Mouse (Mus musculus): Measurements from ENCODE around the gene Pusl1. TPM values are rescaled to one million over a fixed set of nuclear protein-coding genes. Genes with fewer than 3 reads are reported as not detected.

The Pusl1 gene
- polyA plus RNA-seq, 1 experiment from 2014 or later = 45.8 TPM

DNA sequence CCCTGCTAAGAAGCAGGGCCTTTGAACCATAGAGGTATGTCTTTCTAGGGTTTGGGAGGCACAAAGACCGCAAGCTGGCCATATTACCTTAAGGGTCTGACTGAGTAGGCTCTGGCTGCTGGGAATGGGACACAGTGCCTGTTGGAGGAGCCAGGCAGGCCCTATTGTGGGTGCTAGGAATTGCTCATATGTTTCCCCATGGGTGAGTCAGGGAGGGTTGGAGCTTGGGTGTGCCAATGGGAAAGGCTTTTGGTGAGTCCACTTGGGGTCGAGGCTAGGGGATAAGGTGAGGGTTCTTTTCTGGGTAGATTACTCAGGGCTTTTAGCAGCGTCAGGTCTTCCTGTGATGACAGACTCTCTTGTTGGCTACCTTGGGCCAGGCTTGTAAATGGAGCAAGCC is 40.2 kb downstream of the Pusl1 start:
- no peak for DNase-seq
- H3K9ac ChIP-seq (replicated peaks; ENCODE audit: low read length) = no peak overlapping the region
- ATAC-seq (ENCODE audit: low FRiP score, low TSS enrichment) = no peak
- WGBS = 92% methylated on average over 3 of the region's 3 CpGs
- peaks cover 24% of the 10 kb centered on the region for H3K4me1 ChIP-seq (ENCODE audit: control insufficient read depth, insufficient read depth, low read length)
- H3K36me3 ChIP-seq (ENCODE audit: control insufficient read depth, insufficient read depth, low read length) = peaks cover 32% of the 10 kb centered on the region
- H3K9me3 ChIP-seq (ENCODE audit: control insufficient read depth, low read length) = no peaks in the 10 kb centered on the region
- H3K4me2 ChIP-seq (ENCODE audit: low read length) = no peak overlapping the region
- no peak overlapping the region for H3K27ac ChIP-seq (replicated peaks; ENCODE audit: low read depth, low read length)
- H3K4me3 ChIP-seq (replicated peaks; ENCODE audit: low read depth, low read length) = no peak overlapping the region
- H3K27me3 ChIP-seq (ENCODE audit: control insufficient read depth, insufficient read depth, low read length) = no peaks in the 10 kb centered on the region

GRCm38 (mm10) chr4:155849792-155850451 is 41.7 kb downstream of the Pusl1 start:
- H3K4me1 ChIP-seq (ENCODE audit: control insufficient read depth, insufficient read depth, low read length) = peaks cover 25% of the 10 kb centered on the region
- WGBS = 91% methylated on average over 3 of the region's 3 CpGs

DNA sequence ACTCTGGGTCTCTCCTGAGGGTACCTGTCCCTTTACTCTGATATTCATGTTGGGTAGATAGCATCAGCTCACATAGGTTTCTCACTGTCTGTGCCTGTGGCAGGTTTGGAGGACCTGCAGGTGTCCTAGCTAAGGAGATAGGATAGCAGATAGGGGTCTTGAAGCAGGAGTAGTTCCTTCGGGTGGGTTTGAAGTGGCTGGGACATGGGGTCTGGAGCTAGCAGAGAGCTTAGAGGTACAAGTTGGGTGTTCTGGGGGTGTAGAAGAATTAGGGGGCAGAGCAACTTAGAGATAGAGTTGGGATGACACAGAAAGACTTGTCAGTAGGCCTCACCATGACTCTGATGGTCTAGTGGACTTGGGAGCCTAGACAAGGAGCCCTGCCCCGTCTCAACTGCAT is 42.2 kb downstream of the Pusl1 start:
- peaks cover 12% of the 10 kb centered on the region; the same call in 1 of the 2 replicates for H3K36me3 ChIP-seq (ENCODE audit: control insufficient read depth, insufficient read depth, low read length)
- peaks cover 25% of the 10 kb centered on the region for H3K4me1 ChIP-seq (ENCODE audit: control insufficient read depth, insufficient read depth, low read length)
- ATAC-seq (ENCODE audit: low FRiP score, low TSS enrichment) (no peak), DNase-seq (no peak)
- H3K4me2 ChIP-seq (ENCODE audit: low read length) = peak overlapping the region; percentile 95
- H3K27me3 ChIP-seq (ENCODE audit: control insufficient read depth, insufficient read depth, low read length) = no peaks in the 10 kb centered on the region
- WGBS = 89% methylated on average over 2 of the region's 2 CpGs
- H3K27ac ChIP-seq (replicated peaks; ENCODE audit: low read depth, low read length) = no peak overlapping the region
- H3K9ac ChIP-seq (replicated peaks; ENCODE audit: low read length) = no peak overlapping the region
- H3K4me3 ChIP-seq (replicated peaks; ENCODE audit: low read depth, low read length) = no peak overlapping the region
- no peaks in the 10 kb centered on the region for H3K9me3 ChIP-seq (ENCODE audit: control insufficient read depth, low read length)

More at GRCm38 (mm10) chr4:155849792-155850451, 41.7 kb downstream of the Pusl1 start:
- H3K4me3 ChIP-seq (replicated peaks; ENCODE audit: low read depth, low read length) = no peak overlapping the region
- peaks cover 18% of the 10 kb centered on the region for H3K36me3 ChIP-seq (ENCODE audit: control insufficient read depth, insufficient read depth, low read length)
- no peak overlapping the region for H3K4me2 ChIP-seq (ENCODE audit: low read length)
- DNase-seq = no peak
- H3K27ac ChIP-seq (replicated peaks; ENCODE audit: low read depth, low read length) = no peak overlapping the region
- H3K9ac ChIP-seq (replicated peaks; ENCODE audit: low read length) = no peak overlapping the region
- no peaks in the 10 kb centered on the region for H3K9me3 ChIP-seq (ENCODE audit: control insufficient read depth, low read length)
- no peaks in the 10 kb centered on the region for H3K27me3 ChIP-seq (ENCODE audit: control insufficient read depth, insufficient read depth, low read length)
- ATAC-seq (ENCODE audit: low FRiP score, low TSS enrichment) = no peak

GRCm38 (mm10) chr4:155848434-155849095 is 43.0 kb downstream of the Pusl1 start:
- H3K4me2 ChIP-seq (ENCODE audit: low read length) = peak overlapping the region; percentile 95
- H3K27ac ChIP-seq (replicated peaks; ENCODE audit: low read depth, low read length) = no peak overlapping the region
- peaks cover 25% of the 10 kb centered on the region for H3K4me1 ChIP-seq (ENCODE audit: control insufficient read depth, insufficient read depth, low read length)
- no peaks in the 10 kb centered on the region for H3K27me3 ChIP-seq (ENCODE audit: control insufficient read depth, insufficient read depth, low read length)
- WGBS = 54% methylated on average over 7 of the region's 7 CpGs
- peak overlapping the region; percentile 85 for H3K4me3 ChIP-seq (replicated peaks; ENCODE audit: low read depth, low read length)
- peak overlapping the region; percentile 91 for H3K9ac ChIP-seq (replicated peaks; ENCODE audit: low read length)
- DNase-seq = no peak
- no peak for ATAC-seq (ENCODE audit: low FRiP score, low TSS enrichment)
- H3K36me3 ChIP-seq (ENCODE audit: control insufficient read depth, insufficient read depth, low read length) = peaks cover 5% of the 10 kb centered on the region; the same call in 1 of the 2 replicates
- H3K9me3 ChIP-seq (ENCODE audit: control insufficient read depth, low read length) = no peaks in the 10 kb centered on the region

DNA sequence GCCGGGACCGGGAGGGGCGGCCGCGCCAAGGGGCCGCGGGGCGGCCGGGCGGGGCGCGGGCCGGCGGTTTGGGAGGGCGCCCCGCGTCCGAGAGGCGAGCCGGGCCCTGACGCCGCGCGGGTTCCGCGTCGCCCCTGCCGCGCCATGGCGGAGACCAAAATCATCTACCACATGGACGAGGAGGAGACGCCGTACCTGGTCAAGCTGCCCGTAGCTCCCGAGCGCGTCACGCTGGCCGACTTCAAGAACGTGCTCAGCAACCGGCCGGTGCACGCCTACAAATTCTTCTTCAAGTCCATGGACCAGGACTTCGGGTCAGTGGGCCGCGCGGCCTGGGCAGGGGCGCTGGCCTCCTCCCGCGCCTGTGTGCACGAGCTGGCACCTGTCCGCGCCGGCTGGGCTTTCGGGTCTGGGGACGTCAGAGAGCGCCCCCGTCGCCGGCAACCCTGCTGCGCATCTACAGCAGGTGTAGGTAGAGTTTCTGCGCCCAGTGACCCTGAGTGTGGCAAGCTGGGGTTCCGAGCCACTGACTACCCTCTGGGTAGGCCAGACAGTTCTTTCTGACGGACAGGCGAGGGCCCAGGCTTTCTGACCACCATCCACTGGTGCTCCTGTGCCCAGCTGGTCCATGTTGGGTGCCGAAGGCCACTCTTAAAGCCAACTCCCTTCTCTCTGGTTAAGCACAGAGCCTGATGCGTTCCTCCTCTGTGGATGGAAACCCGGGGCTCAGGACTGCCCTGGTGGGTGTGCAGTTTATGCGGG is 43.8 kb downstream of the Pusl1 start:
- Histone ChIP-seq H3K4me1 (ENCODE audit: control insufficient read depth, insufficient read depth, low read length) (peaks cover 25% of the 10 kb centered on the region), H3K9me3 (ENCODE audit: control insufficient read depth, low read length) (no peaks in the 10 kb centered on the region), H3K4me2 (ENCODE audit: low read length) (peak overlapping the region; percentile 95), H3K27me3 (ENCODE audit: control insufficient read depth, insufficient read depth, low read length) (no peaks in the 10 kb centered on the region), H3K4me3 (replicated peaks; ENCODE audit: low read depth, low read length) (peak overlapping the region; percentile 85), H3K9ac (replicated peaks; ENCODE audit: low read length) (peak overlapping the region; percentile 91), H3K36me3 (ENCODE audit: control insufficient read depth, insufficient read depth, low read length) (no peaks in the 10 kb centered on the region), H3K27ac (replicated peaks; ENCODE audit: low read depth, low read length) (peak overlapping the region; percentile 86)
- DNase-seq (peak; percentile 65), ATAC-seq (ENCODE audit: low FRiP score, low TSS enrichment) (peak; percentile 51)
- 1% methylated on average over 66 of the region's 69 CpGs for WGBS

DNA sequence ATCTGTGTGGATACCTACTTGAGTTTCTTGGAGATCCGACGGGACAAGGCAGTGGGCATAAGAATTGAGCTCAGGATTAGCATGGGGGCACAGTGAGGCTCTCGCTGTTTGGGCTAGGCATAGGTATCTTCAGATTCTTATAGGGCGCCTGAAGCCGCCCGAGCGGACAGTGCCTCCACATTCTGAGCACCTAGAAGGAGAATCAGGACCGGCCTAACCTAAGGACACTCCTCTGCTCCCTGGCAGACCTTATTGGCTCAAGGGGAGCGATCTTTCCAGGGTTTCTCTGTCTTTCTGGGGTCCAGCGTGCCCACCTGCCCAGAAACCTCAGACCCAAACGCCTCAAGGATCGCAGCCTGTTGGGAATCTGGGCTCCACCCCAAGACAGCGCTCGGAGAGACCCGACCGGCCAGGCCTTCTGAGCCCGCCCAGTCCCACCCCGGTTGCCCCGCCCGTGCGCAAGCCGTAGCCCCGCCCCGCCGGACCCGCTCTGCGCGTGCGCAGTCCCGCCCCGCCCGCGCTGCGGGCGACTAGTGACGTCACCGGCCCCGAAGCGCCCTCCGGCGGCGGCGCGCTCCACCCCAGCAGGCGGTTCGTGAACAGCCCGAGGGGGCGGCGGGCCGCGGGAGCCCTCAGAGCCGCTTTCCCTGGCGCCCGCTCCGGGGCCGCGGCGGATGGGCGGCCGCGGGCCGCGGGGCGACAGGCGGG is 44.6 kb downstream of the Pusl1 start, which contains the start of gene Dvl1:
Dvl1 (plus strand) TSS at position 532 of the 708 bp plus-strand sequence.
- H3K4me1 ChIP-seq (ENCODE audit: control insufficient read depth, insufficient read depth, low read length) = peaks cover 25% of the 10 kb centered on the region
- no peaks in the 10 kb centered on the region for H3K36me3 ChIP-seq (ENCODE audit: control insufficient read depth, insufficient read depth, low read length)
- peak within 1 kb of the TSS; percentile 91 for H3K9ac ChIP-seq (replicated peaks; ENCODE audit: low read length)
- peak within 1 kb of the TSS; percentile 86 for H3K27ac ChIP-seq (replicated peaks; ENCODE audit: low read depth, low read length)
- no peaks in the 10 kb centered on the region; the same call in 1 of the 2 replicates for H3K27me3 ChIP-seq (ENCODE audit: control insufficient read depth, insufficient read depth, low read length)
- 2% methylated on average over 65 of the region's 65 CpGs for WGBS
- ATAC-seq (ENCODE audit: low FRiP score, low TSS enrichment) = peak; percentile 88
- peak; percentile 96 for DNase-seq
- peak within 1 kb of the TSS; percentile 85 for H3K4me3 ChIP-seq (replicated peaks; ENCODE audit: low read depth, low read length)
- peak within 1 kb of the TSS; percentile 95 for H3K4me2 ChIP-seq (ENCODE audit: low read length)
- H3K9me3 ChIP-seq (ENCODE audit: control insufficient read depth, low read length) = no peaks in the 10 kb centered on the region

DNA sequence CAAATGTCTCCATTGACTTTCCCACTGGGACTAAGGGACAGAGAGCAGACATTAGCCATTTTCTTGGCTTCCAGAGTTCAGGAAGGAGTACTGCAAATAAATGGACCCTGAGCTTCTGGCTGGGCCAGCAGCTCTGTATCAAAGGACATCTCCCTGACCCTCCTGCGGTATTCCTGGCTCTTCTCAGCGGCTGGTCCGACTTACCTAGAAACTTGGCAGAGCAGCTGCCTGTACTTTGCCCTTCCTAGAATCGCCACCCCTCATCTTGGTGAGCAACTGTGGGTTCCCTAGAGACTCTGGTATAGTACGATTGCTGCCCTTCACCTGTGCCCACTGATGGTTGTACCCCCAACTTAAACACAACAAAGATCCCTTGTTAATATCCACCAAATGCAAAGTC is 48.4 kb downstream of the Pusl1 start:
- Histone ChIP-seq H3K4me1 (ENCODE audit: control insufficient read depth, insufficient read depth, low read length) (peaks cover 21% of the 10 kb centered on the region), H3K27me3 (ENCODE audit: control insufficient read depth, insufficient read depth, low read length) (no peaks in the 10 kb centered on the region; the same call in none of the 2 replicates), H3K9ac (replicated peaks; ENCODE audit: low read length) (no peak overlapping the region), H3K4me3 (replicated peaks; ENCODE audit: low read depth, low read length) (no peak overlapping the region), H3K36me3 (ENCODE audit: control insufficient read depth, insufficient read depth, low read length) (no peaks in the 10 kb centered on the region), H3K9me3 (ENCODE audit: control insufficient read depth, low read length) (no peaks in the 10 kb centered on the region), H3K4me2 (ENCODE audit: low read length) (no peak overlapping the region), H3K27ac (replicated peaks; ENCODE audit: low read depth, low read length) (no peak overlapping the region)
- 95% methylated on average over 5 of the region's 5 CpGs for WGBS
- ATAC-seq (ENCODE audit: low FRiP score, low TSS enrichment) = no peak
- DNase-seq = no peak

DNA sequence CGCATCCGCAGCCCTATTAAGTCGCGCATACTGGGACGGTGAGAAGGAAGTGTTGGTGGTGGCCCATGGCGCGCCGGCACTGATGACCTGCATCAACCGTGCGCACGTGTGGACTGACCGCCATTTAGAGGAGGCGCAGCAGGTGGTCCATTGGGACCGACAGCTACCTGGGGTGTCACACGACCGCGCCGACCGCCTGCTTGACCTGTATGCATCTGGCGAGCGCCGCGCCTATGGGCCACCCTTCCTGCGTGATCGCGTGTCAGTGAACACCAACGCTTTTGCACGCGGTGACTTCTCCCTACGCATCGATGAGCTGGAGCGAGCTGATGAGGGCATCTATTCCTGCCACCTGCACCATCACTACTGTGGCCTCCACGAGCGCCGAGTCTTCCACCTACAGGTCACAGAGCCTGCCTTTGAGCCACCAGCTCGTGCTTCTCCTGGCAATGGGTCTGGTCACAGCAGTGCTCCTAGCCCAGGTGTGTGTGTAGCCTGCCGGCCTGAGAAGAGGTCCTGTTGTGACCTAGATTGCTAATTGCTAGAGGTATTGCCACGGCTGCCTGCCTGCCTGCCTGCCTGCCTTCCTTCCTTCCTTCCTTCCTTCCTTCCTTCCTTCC is 49.8 kb downstream of the Pusl1 start:
- no peak overlapping the region for H3K4me3 ChIP-seq (replicated peaks; ENCODE audit: low read depth, low read length)
- WGBS = 38% methylated on average over 38 of the region's 38 CpGs
- H3K27me3 ChIP-seq (ENCODE audit: control insufficient read depth, insufficient read depth, low read length) = no peaks in the 10 kb centered on the region; the same call in none of the 2 replicates
- DNase-seq (no peak), ATAC-seq (ENCODE audit: low FRiP score, low TSS enrichment) (0 out of 2 replicates have a peak, but pooled peaks have one; percentile 4)
- H3K36me3 ChIP-seq (ENCODE audit: control insufficient read depth, insufficient read depth, low read length) = no peaks in the 10 kb centered on the region
- H3K4me2 ChIP-seq (ENCODE audit: low read length) = peak overlapping the region; percentile 49
- no peaks in the 10 kb centered on the region for H3K9me3 ChIP-seq (ENCODE audit: control insufficient read depth, low read length)
- 0 out of 2 replicates have a peak overlapping the region, but pooled peaks have one; percentile 6 for H3K9ac ChIP-seq (replicated peaks; ENCODE audit: low read length)
- peaks cover 15% of the 10 kb centered on the region for H3K4me1 ChIP-seq (ENCODE audit: control insufficient read depth, insufficient read depth, low read length)
- no peak overlapping the region for H3K27ac ChIP-seq (replicated peaks; ENCODE audit: low read depth, low read length)

Measured in midbrain, embryonic 14.5 days (tissue).